Mouse (Mus musculus): ENCODE results near the gene Ppan. TPM values are rescaled to one million over a fixed set of nuclear protein-coding genes. Genes with fewer than 3 reads are reported as not detected.

Ppan gene
- polyA plus RNA-seq, 1 experiment from 2014 or later = 77.5 TPM

- Histone ChIP-seq H3K4me3 (replicated peaks; ENCODE audit: low read length) (no peak overlapping the region), H3K36me3 (ENCODE audit: control insufficient read depth, insufficient read depth, low read length) (no peaks in the 10 kb centered on the region), H3K27ac (ENCODE audit: low read length) (no peak overlapping the region), H3K9ac (ENCODE audit: low read length) (no peak overlapping the region), H3K4me1 (ENCODE audit: control insufficient read depth, insufficient read depth, low read length) (no peaks in the 10 kb centered on the region; the same call in 1 of the 2 replicates), H3K4me2 (ENCODE audit: low read depth, low read length) (no peak overlapping the region), H3K9me3 (replicated peaks; ENCODE audit: control insufficient read depth, low read length) (no peaks in the 10 kb centered on the region), H3K27me3 (ENCODE audit: control insufficient read depth, insufficient read depth, low read length) (peaks cover 10% of the 10 kb centered on the region; the same call in 1 of the 2 replicates)
- 66% methylated on average over 3 of the region's 3 CpGs for WGBS
- ATAC-seq (ENCODE audit: insufficient read depth, low FRiP score) = no peak
Observed at GRCm38 (mm10) chr9:20866879-20867278, 21.1 kb upstream of the Ppan start.

- Histone ChIP-seq H3K4me2 (ENCODE audit: low read depth, low read length) (peak within 1 kb of the TSS; percentile 76), H3K9ac (ENCODE audit: low read length) (peak within 1 kb of the TSS; percentile 79), H3K4me3 (replicated peaks; ENCODE audit: low read length) (peak within 1 kb of the TSS; percentile 65), H3K27ac (ENCODE audit: low read length) (no peak within 1 kb of the TSS), H3K36me3 (ENCODE audit: control insufficient read depth, insufficient read depth, low read length) (no peaks in the 10 kb centered on the region), H3K4me1 (ENCODE audit: control insufficient read depth, insufficient read depth, low read length) (no peaks in the 10 kb centered on the region; the same call in 1 of the 2 replicates), H3K9me3 (replicated peaks; ENCODE audit: control insufficient read depth, low read length) (no peaks in the 10 kb centered on the region), H3K27me3 (ENCODE audit: control insufficient read depth, insufficient read depth, low read length) (peaks cover 10% of the 10 kb centered on the region; the same call in 1 of the 2 replicates)
- 8% methylated on average over 51 of the region's 53 CpGs for WGBS
- ATAC-seq (ENCODE audit: insufficient read depth, low FRiP score) = peak; percentile 66; the same call in 1 of the 2 replicates
Observed at GRCm38 (mm10) chr9:20868448-20869001, 19.4 kb upstream of the Ppan start, which contains the start of gene A230050P20Rik. Gene A230050P20Rik (plus strand): TSS chr9:20868642.

- Histone ChIP-seq H3K36me3 (ENCODE audit: control insufficient read depth, insufficient read depth, low read length) (no peaks in the 10 kb centered on the region), H3K4me2 (ENCODE audit: low read depth, low read length) (peak overlapping the region; percentile 76), H3K9me3 (replicated peaks; ENCODE audit: control insufficient read depth, low read length) (no peaks in the 10 kb centered on the region), H3K9ac (ENCODE audit: low read length) (peak overlapping the region; percentile 79), H3K4me1 (ENCODE audit: control insufficient read depth, insufficient read depth, low read length) (no peaks in the 10 kb centered on the region; the same call in 1 of the 2 replicates), H3K27me3 (ENCODE audit: control insufficient read depth, insufficient read depth, low read length) (peaks cover 10% of the 10 kb centered on the region; the same call in 1 of the 2 replicates), H3K4me3 (replicated peaks; ENCODE audit: low read length) (peak overlapping the region; percentile 65), H3K27ac (ENCODE audit: low read length) (no peak overlapping the region)
- ATAC-seq (ENCODE audit: insufficient read depth, low FRiP score) = no peak
- 4% methylated on average over 19 of the region's 19 CpGs for WGBS
Observed at GRCm38 (mm10) chr9:20869246-20869645, 18.7 kb upstream of the Ppan start.

- H3K4me3 ChIP-seq (replicated peaks; ENCODE audit: low read length) = no peak overlapping the region
- peaks cover 10% of the 10 kb centered on the region; the same call in 1 of the 2 replicates for H3K27me3 ChIP-seq (ENCODE audit: control insufficient read depth, insufficient read depth, low read length)
- no peak overlapping the region for H3K9ac ChIP-seq (ENCODE audit: low read length)
- no peak for ATAC-seq (ENCODE audit: insufficient read depth, low FRiP score)
- no peaks in the 10 kb centered on the region; the same call in 1 of the 2 replicates for H3K4me1 ChIP-seq (ENCODE audit: control insufficient read depth, insufficient read depth, low read length)
- H3K36me3 ChIP-seq (ENCODE audit: control insufficient read depth, insufficient read depth, low read length) = no peaks in the 10 kb centered on the region
- 72% methylated on average over 12 of the region's 12 CpGs for WGBS
- H3K27ac ChIP-seq (ENCODE audit: low read length) = no peak overlapping the region
- no peak overlapping the region for H3K4me2 ChIP-seq (ENCODE audit: low read depth, low read length)
- H3K9me3 ChIP-seq (replicated peaks; ENCODE audit: control insufficient read depth, low read length) = no peaks in the 10 kb centered on the region
Observed at GRCm38 (mm10) chr9:20870211-20871173, 17.5 kb upstream of the Ppan start.

GRCm38 (mm10) chr9:20872991-20873390 lies 15.0 kb upstream of the Ppan start:
- Histone ChIP-seq H3K27me3 (ENCODE audit: control insufficient read depth, insufficient read depth, low read length) (peaks cover 6% of the 10 kb centered on the region; the same call in 1 of the 2 replicates), H3K4me2 (ENCODE audit: low read depth, low read length) (no peak overlapping the region), H3K9ac (ENCODE audit: low read length) (no peak overlapping the region), H3K27ac (ENCODE audit: low read length) (no peak overlapping the region), H3K4me3 (replicated peaks; ENCODE audit: low read length) (no peak overlapping the region), H3K4me1 (ENCODE audit: control insufficient read depth, insufficient read depth, low read length) (peaks cover 4% of the 10 kb centered on the region), H3K36me3 (ENCODE audit: control insufficient read depth, insufficient read depth, low read length) (no peaks in the 10 kb centered on the region), H3K9me3 (replicated peaks; ENCODE audit: control insufficient read depth, low read length) (no peaks in the 10 kb centered on the region)
- ATAC-seq (ENCODE audit: insufficient read depth, low FRiP score) = no peak
- WGBS = 83% methylated on average over 10 of the region's 10 CpGs

GRCm38 (mm10) chr9:20873521-20873920 lies 14.5 kb upstream of the Ppan start:
- no peak overlapping the region for H3K9ac ChIP-seq (ENCODE audit: low read length)
- no peak overlapping the region for H3K4me3 ChIP-seq (replicated peaks; ENCODE audit: low read length)
- 85% methylated on average over 12 of the region's 12 CpGs for WGBS
- no peak overlapping the region for H3K27ac ChIP-seq (ENCODE audit: low read length)
- peaks cover under 1% of the 10 kb centered on the region; the same call in 1 of the 2 replicates for H3K27me3 ChIP-seq (ENCODE audit: control insufficient read depth, insufficient read depth, low read length)
- H3K9me3 ChIP-seq (replicated peaks; ENCODE audit: control insufficient read depth, low read length) = no peaks in the 10 kb centered on the region
- no peak overlapping the region for H3K4me2 ChIP-seq (ENCODE audit: low read depth, low read length)
- H3K4me1 ChIP-seq (ENCODE audit: control insufficient read depth, insufficient read depth, low read length) = peaks cover 4% of the 10 kb centered on the region
- no peak for ATAC-seq (ENCODE audit: insufficient read depth, low FRiP score)
- no peaks in the 10 kb centered on the region for H3K36me3 ChIP-seq (ENCODE audit: control insufficient read depth, insufficient read depth, low read length)

- H3K9me3 ChIP-seq (replicated peaks; ENCODE audit: control insufficient read depth, low read length) = no peaks in the 10 kb centered on the region
- no peak for ATAC-seq (ENCODE audit: insufficient read depth, low FRiP score)
- WGBS = 60% methylated on average over 23 of the region's 23 CpGs
- H3K4me2 ChIP-seq (ENCODE audit: low read depth, low read length) = no peak overlapping the region
- H3K36me3 ChIP-seq (ENCODE audit: control insufficient read depth, insufficient read depth, low read length) = no peaks in the 10 kb centered on the region
- no peak overlapping the region for H3K9ac ChIP-seq (ENCODE audit: low read length)
- H3K4me1 ChIP-seq (ENCODE audit: control insufficient read depth, insufficient read depth, low read length) = peaks cover 4% of the 10 kb centered on the region
- no peaks in the 10 kb centered on the region for H3K27me3 ChIP-seq (ENCODE audit: control insufficient read depth, insufficient read depth, low read length)
- no peak overlapping the region for H3K27ac ChIP-seq (ENCODE audit: low read length)
- H3K4me3 ChIP-seq (replicated peaks; ENCODE audit: low read length) = no peak overlapping the region
Observed at GRCm38 (mm10) chr9:20875021-20875790, 12.8 kb upstream of the Ppan start.

- H3K27ac ChIP-seq (ENCODE audit: low read length) = no peak overlapping the region
- H3K9ac ChIP-seq (ENCODE audit: low read length) = no peak overlapping the region
- H3K9me3 ChIP-seq (replicated peaks; ENCODE audit: control insufficient read depth, low read length) = no peaks in the 10 kb centered on the region
- no peak for ATAC-seq (ENCODE audit: insufficient read depth, low FRiP score)
- no peaks in the 10 kb centered on the region for H3K36me3 ChIP-seq (ENCODE audit: control insufficient read depth, insufficient read depth, low read length)
- 66% methylated on average over 8 of the region's 9 CpGs for WGBS
- no peaks in the 10 kb centered on the region for H3K27me3 ChIP-seq (ENCODE audit: control insufficient read depth, insufficient read depth, low read length)
- H3K4me3 ChIP-seq (replicated peaks; ENCODE audit: low read length) = no peak overlapping the region
- no peak overlapping the region for H3K4me2 ChIP-seq (ENCODE audit: low read depth, low read length)
- peaks cover 4% of the 10 kb centered on the region for H3K4me1 ChIP-seq (ENCODE audit: control insufficient read depth, insufficient read depth, low read length)
Observed at GRCm38 (mm10) chr9:20876318-20877117, 11.5 kb upstream of the Ppan start.
